Mouse (Mus musculus) frontal cortex, postnatal 25 days (tissue): ENCODE measurements at regions not wholly inside any gene's neighbourhood (a gene's known extent, or its start where the extent isn't known, plus 50 kb on each side); places are given as distances from the start of the nearest gene placed in this dataset.

Experiments
- DNase-seq, 2 experiments: peaks; one replicate each; pipeline ENCODE4 v3.0.0; 2022; ENCODE audit warnings: low spot score in 2 of 2

DNA sequence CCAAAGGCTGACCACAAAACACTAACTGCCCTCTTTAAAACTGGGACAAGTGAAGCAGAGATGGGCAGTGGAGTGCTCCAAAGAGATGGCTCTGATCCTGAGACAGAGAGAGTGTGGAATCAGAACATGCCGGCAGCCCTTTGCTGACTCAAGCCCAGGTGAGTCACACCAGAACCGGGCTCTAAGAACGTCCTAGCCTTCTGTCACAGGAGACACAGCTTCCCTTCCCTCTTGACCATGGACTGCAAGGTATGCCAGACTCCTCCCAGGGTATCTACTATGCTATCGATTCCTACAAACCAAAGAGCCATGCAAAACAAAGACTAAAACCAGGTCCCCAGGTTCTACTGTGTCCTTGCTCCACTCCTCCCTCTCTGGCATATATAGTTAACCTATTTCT lies 98.0 kb downstream of the Dhx15 start:
- no peak for DNase-seq

GRCm38 (mm10) chr5:52088131-52088530 lies 102.2 kb downstream of the Dhx15 start:
- DNase-seq = no peak

GRCm38 (mm10) chr5:52086766-52087429 lies 103.4 kb downstream of the Dhx15 start:
- no peak for DNase-seq

DNA sequence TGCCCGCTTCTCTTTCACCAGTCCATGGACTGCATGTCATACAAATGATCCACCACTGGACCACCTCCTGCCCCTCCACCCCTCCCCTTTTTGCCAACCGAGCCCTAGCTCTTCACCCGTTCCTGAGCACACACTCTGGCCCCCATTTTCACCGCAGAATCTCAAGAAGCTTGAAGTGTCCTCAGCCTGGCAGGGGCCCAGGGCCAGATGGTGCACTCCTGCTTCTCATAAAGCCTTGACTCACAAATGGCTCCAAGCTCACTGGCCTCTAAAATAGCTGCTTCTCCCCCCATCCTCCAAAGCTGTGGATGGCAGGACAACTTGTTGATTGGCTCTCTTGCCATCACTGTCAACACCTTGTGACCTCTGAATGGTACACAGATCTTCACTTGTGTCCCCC lies 110.0 kb downstream of the Dhx15 start:
- DNase-seq = peak in 1 of 2 experiments; percentile 13

DNA sequence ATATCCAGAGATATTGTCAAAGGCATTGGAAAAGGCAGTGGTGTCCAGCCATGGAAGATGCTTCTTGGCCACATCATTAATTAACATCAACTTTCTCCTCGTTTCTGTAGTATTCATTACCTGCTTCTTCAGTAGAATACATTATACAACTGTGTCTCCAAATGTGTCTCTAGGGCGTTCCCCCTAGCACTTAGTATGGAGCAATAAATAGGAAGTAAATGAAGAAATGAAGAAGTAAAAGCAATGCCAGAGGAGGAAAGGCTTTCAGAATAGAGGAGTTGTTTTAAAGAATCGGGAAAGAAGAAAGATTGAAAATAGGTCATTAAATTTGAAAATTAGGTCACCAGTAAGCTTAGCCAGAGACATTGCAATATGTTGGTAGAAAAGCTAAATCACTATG lies 112.6 kb downstream of the Dhx15 start:
- DNase-seq = no peak

DNA sequence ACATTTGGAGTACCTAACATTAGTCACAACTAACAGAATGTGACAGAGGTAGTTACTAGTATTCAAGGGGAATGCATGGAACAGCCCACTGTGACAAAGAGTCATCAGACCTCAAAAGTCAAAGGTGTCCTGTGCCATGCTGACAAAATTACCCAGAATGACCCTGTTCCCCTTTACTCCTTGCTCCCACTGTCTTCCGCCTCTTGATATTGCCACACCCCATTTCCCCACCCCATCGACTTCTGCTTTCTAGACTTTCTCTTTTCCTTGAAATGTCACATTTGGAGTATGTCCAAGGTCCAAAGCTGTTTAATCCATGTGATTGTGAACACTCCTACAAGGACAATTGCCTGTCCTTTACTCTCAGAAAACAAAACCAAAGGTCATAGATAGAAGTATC lies 115.2 kb downstream of the Dhx15 start:
- no peak for DNase-seq

DNA sequence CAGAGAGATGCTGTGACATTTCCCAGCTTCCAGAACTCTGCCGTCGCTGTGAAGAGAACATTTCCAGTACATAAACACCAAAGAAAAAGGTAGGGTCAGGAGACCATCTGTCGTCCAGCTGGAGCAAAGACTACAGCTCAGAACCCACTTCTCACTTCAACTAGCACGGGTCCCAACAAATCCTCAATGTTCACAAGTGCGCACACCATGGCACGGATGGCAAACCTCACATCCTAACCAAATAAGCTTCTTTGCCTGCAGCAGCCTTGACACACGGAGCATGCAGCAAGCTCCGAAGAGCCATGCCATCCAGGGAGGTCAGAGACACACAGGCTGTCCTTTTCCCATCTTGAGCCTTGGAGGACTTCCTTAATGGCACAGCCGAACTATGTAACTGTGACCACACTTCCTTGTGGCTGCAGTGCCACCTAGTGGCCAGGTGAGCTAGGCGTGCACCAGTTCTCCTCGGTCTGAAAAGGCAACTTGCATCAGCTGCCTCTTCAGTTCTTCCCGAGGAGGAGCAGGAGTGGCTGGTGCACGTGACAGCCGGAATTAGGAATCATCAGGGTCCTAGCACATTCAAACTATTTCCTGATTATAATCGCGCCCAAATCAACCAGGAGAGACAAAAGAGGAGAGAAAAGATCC lies 125.4 kb downstream of the Dhx15 start:
- DNase-seq = peak; percentile 74 to 82

DNA sequence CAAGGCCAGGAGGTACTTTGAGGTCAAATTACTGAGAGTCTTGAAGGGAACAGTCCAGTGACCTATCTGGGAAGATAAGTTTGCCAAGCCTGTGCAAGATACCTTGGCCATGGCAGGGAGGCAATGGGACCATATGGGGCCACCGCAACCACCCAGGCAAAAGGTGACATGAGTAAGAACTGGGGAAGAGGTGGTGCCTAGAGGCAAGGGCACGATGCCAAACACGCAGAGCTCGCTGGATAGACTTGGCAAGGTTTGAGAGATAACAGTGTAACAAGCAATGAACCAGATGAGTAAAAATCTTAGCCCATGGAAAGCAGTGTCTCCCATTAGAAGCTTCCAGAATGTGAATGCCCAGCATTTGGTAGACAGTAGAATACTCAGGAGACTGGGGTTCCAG lies 128.1 kb downstream of the Dhx15 start:
- DNase-seq = no peak

- no peak for DNase-seq
Observed at GRCm38 (mm10) chr5:52061226-52061625, 129.1 kb downstream of the Dhx15 start.

- no peak for DNase-seq
Observed at GRCm38 (mm10) chr5:52057261-52057660, 133.1 kb downstream of the Dhx15 start.

GRCm38 (mm10) chr5:52052072-52052465 lies 138.2 kb downstream of the Dhx15 start:
- no peak for DNase-seq

GRCm38 (mm10) chr5:52051383-52052071 lies 138.8 kb downstream of the Dhx15 start:
- DNase-seq = peak in 1 of 2 experiments; percentile 5

GRCm38 (mm10) chr5:52048790-52049189 lies 141.5 kb downstream of the Dhx15 start:
- no peak for DNase-seq

DNA sequence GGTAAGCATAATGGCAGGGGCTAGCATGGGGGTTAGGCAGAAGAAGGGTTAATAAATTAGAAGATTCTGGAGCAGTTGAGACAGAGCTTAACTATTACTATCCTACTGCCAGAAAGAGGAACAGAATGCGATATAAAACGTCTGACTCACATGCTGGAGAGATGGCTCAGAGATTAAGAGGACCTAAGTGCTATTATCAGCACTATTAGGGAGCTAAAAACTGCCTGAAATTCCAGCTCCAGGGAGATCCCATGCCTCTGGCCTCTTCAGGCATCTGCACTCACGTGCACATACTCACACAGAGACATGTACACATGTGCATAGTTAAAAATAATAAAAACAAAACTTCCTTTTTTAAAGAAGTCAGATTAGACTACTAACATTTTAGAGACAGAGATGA lies 143.6 kb downstream of the Dhx15 start:
- DNase-seq = no peak

- no peak for DNase-seq
Observed at GRCm38 (mm10) chr5:52044101-52044500, 146.2 kb downstream of the Dhx15 start.

GRCm38 (mm10) chr5:52041447-52041846 lies 148.9 kb downstream of the Dhx15 start:
- DNase-seq = no peak

GRCm38 (mm10) chr5:52040427-52041312 lies 149.6 kb downstream of the Dhx15 start:
- peak in 1 of 2 experiments; percentile 35 for DNase-seq

GRCm38 (mm10) chr5:52035339-52035738 lies 155.0 kb downstream of the Dhx15 start:
- DNase-seq = no peak

DNA sequence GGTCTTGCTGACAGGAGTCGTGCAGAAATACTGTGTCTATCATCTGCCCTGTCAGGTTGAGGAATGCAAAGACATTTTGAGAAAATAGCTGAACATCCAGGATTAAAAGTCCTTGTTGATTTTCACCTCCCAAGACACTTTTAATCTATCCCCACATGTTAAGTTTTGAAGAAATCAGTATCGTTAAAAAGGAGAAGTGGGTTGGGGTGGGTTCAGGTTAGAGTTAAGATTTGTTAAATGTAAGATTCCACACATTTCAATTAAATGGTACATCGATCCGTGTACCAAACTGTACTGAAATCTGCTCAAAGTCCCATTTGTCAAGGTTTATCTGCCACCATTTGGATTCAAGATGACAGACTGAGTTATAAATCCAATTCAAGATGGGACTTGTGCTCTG lies 162.8 kb downstream of the Dhx15 start:
- no peak for DNase-seq

GRCm38 (mm10) chr5:52026148-52026547 lies 164.2 kb downstream of the Dhx15 start:
- DNase-seq = no peak

GRCm38 (mm10) chr5:52023212-52023611 lies 167.1 kb downstream of the Dhx15 start:
- DNase-seq = peak; percentile 45 to 48

DNA sequence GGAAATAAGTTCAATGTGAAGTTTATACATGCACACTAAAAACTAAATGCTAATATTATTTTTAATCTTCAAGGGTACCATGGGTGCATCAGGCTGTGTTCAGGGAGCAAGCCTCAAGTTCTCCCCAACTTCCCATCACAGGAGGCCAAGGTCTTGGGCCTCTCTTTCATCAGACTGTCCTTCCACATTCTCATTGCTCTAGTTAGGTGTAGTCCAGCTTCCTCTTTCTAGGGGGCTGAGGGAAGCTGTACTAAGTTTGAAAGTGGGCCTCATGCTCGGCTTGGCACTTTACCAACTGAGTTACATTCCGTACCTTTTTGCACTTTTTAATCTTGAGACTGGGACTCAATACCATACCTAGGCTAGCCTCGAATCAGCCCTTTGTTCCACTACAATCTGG lies 173.3 kb downstream of the Dhx15 start:
- no peak for DNase-seq
